Mouse (Mus musculus): ENCODE data around the gene Eya2. TPM values are rescaled to one million over a fixed set of nuclear protein-coding genes. Genes with fewer than 3 reads are reported as not detected.
A peak's percentile ranks its signal among the peaks of the same experiment; 100 is the strongest.

Gene Eya2
- polyA plus RNA-seq, 1 experiment from 2014 or later = 36.7 TPM

DNA sequence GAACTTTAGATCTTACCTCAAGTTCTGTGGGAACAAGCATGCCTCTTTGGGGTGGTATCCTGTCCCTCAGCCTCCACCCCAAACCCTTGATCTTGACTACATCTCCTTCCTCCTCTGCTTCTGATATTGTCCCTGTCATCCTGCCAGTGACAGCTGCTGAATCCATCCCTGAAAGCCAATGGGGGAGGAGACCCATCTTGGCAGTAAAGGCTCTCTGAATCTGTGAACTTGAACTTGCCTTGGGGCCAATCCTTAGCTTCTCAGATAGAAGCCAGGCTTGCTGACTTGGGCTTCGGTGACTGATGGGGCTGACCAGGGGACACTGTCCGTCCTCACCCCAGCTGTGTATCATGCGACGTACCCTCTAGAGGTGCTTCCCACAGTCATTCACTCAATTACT, 94.1 kb downstream of the Eya2 start:
- Histone ChIP-seq H3K27me3 (replicated peaks) (no peaks in the 10 kb centered on the region), H3K4me2 (replicated peaks) (no peak overlapping the region), H3K27ac (no peak overlapping the region), H3K9ac (no peak overlapping the region), H3K9me3 (no peaks in the 10 kb centered on the region), H3K4me3 (no peak overlapping the region), H3K4me1 (no peaks in the 10 kb centered on the region), H3K36me3 (peaks cover 8% of the 10 kb centered on the region)
- 87% methylated on average over 4 of the region's 4 CpGs for WGBS
- ATAC-seq (ENCODE audit: low FRiP score, low read depth) = no peak

DNA sequence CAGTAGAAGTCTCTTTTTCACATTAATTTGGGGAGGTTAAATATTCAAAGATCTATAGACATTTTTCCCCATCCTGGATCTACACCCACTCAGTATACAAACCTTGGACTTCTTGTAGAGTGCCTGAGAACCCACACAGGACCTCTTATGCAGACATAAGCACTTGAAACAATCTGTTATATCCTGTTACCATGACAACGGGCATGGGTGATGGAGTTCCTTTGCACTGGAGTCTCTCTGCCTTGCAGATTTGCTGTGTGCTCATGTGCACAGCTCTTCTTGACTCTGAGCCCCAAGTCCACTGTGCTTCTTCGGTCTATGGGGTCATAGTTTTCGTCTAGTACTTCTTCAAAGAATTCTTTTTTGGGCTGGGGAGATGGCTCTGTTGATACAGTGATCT, 96.2 kb downstream of the Eya2 start:
- Histone ChIP-seq H3K4me3 (no peak overlapping the region), H3K9me3 (no peaks in the 10 kb centered on the region), H3K36me3 (peaks cover 14% of the 10 kb centered on the region; the same call in 1 of the 2 replicates), H3K4me1 (no peaks in the 10 kb centered on the region), H3K4me2 (replicated peaks) (no peak overlapping the region), H3K27me3 (replicated peaks) (no peaks in the 10 kb centered on the region), H3K9ac (no peak overlapping the region), H3K27ac (no peak overlapping the region)
- no peak for ATAC-seq (ENCODE audit: low FRiP score, low read depth)
- 85% methylated on average over 3 of the region's 3 CpGs for WGBS

DNA sequence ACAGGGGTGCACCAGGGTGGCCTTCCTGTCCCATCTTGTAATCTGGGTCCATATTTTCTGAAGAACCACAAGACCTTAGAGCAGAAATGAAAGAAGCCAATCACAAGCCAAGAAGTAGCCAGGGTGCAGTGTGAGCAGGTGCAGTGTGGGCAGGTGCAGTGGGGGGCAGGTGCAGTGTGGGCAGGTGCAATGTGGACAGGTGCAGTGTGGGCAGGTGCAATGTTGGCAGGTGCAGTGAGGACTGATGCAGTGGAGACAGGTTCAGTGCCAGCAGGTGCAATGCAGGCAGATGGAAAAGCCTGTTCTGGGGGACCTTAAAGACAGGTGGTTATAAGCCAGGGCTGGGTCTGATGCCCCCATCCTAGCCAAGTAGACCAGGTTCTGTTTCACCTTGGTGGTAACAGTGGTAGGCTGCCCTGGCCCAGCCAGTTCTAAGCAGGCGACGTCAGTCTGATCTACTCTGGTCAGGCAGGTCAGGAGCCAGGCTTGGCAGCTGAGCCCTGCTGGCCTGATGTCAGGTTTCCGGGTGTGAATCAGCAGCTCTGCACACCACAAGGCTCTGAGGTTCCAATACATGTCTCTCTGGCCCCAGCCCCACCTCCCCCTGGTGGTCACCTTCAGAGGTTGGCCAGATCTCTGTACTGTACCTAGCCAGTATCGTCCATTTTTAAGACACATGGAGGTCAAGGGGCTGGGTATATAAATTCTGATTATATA, 98.3 kb downstream of the Eya2 start:
- 78% methylated on average over 4 of the region's 4 CpGs for WGBS
- H3K4me1 ChIP-seq = 0 out of 2 replicates have a peak, but pooled peaks cover 4% of the 10 kb centered on the region
- no peak for ATAC-seq (ENCODE audit: low FRiP score, low read depth)

DNA sequence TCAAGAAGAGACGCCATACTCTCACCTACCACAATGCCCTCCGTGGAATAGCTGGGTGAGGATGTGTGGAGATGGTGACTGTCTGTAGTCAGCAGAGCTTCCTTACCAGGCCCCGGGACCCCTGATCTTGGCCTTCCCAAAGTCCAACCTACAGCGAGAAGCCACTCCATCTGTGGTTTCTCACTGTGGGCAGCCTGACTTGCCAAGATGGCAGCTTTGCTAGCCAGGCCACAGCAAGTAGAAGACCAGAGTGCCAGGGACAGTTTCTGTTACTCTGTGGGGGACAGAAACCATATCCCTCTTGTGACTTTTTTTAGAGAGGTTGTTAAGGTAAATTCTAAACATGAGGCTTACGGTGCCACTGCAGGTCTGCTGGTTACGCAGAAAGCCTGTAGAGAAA, 99.9 kb downstream of the Eya2 start:
- H3K36me3 ChIP-seq = peaks cover 6% of the 10 kb centered on the region; the same call in 1 of the 2 replicates
- no peaks in the 10 kb centered on the region for H3K27me3 ChIP-seq (replicated peaks)
- no peak overlapping the region for H3K9ac ChIP-seq
- H3K4me2 ChIP-seq (replicated peaks) = no peak overlapping the region
- peaks cover 7% of the 10 kb centered on the region; the same call in 1 of the 2 replicates for H3K4me1 ChIP-seq
- no peak overlapping the region for H3K4me3 ChIP-seq
- WGBS = 94% methylated on average over 6 of the region's 6 CpGs
- H3K27ac ChIP-seq = no peak overlapping the region
- ATAC-seq (ENCODE audit: low FRiP score, low read depth) = no peak
- no peaks in the 10 kb centered on the region for H3K9me3 ChIP-seq

More for the DNA sequence above, 98.3 kb downstream of the Eya2 start:
- Histone ChIP-seq H3K36me3 (peaks cover 14% of the 10 kb centered on the region; the same call in 1 of the 2 replicates), H3K9me3 (no peaks in the 10 kb centered on the region), H3K27ac (no peak overlapping the region), H3K27me3 (replicated peaks) (no peaks in the 10 kb centered on the region), H3K9ac (no peak overlapping the region), H3K4me3 (no peak overlapping the region), H3K4me2 (replicated peaks) (no peak overlapping the region)

DNA sequence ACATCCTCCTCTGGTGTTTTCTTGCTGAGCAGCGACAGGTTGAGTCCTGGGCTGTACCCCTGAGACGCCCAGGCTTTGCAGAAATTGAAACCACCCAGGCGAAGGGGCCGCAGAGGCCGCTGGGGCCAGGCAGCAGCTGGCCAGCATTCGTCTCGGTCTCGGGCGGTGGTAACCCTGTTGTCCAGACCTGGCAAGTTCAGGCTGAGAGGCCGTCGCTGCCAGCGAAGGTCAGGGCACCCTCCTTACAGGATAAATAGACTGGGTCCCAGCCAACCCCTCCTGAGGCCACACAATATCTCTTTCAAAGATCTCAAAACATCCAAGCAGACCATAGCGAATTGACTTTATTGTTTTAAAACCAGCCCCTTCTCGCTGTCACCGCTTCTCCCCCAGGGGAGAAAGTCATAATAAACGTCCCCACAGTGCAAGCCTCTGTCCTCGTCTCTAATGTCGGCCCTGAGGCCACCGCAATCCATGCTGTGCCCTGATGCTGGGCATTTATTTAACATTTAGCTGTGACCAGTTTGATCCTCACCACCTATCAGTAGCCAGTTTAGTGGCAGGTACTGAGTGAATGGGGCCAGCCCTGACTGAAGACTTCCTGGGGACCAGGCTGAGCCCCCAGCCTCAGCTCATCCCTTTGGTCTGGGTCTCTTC, 105.5 kb downstream of the Eya2 start:
- Histone ChIP-seq H3K9me3 (no peaks in the 10 kb centered on the region), H3K27ac (peak overlapping the region; percentile 27), H3K9ac (no peak overlapping the region), H3K4me2 (replicated peaks) (peak overlapping the region; percentile 36), H3K4me3 (no peak overlapping the region), H3K4me1 (peaks cover 25% of the 10 kb centered on the region), H3K36me3 (no peaks in the 10 kb centered on the region), H3K27me3 (replicated peaks) (no peaks in the 10 kb centered on the region; the same call in 1 of the 2 replicates)
- WGBS = 9% methylated on average over 19 of the region's 19 CpGs
- peak; percentile 73 for ATAC-seq (ENCODE audit: low FRiP score, low read depth)

DNA sequence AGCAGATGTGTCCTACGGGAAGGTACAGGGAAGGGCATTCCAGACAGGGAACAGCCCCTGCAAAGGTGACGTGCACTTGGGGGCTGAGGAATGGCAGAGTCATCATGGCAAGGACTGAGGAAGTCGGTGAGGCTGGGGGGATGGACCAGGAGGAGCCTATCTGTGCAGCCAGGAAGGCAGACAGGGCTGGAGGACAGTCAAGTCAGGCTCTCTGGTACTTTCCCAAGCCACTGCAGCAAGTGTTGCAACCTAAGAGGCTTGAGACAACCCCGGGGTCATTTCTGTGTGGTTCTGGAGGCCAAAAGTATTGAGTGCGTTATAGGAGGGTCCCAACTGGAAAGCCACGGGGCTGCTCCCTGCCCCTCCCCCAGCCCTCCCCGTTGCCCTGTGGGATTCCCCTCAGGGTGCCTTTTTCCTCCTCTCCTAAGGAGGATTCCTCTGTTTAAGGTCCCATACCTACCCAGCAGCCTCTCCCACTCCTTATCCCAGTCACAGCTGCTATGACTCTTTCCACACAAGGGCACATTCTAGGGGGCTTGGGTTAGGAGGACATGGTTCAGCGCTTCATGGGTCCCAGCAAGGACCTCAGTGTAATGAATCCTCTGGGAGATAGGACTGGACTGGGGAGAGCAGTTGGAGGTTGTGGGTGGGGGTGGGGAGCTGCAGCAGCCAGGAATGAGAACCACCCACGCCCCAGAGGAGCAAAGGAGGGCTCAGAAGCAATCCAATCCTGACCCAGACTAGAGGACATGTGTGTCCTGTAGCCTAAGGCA, 108.4 kb downstream of the Eya2 start:
- H3K4me1 ChIP-seq = peaks cover 21% of the 10 kb centered on the region
- no peak overlapping the region for H3K4me3 ChIP-seq
- no peaks in the 10 kb centered on the region; the same call in 1 of the 2 replicates for H3K36me3 ChIP-seq
- H3K9me3 ChIP-seq = no peaks in the 10 kb centered on the region
- 58% methylated on average over 9 of the region's 9 CpGs for WGBS
- H3K27me3 ChIP-seq (replicated peaks) = no peaks in the 10 kb centered on the region; the same call in 1 of the 2 replicates
- H3K27ac ChIP-seq = no peak overlapping the region
- ATAC-seq (ENCODE audit: low FRiP score, low read depth) = no peak
- no peak overlapping the region for H3K9ac ChIP-seq
- H3K4me2 ChIP-seq (replicated peaks) = no peak overlapping the region

DNA sequence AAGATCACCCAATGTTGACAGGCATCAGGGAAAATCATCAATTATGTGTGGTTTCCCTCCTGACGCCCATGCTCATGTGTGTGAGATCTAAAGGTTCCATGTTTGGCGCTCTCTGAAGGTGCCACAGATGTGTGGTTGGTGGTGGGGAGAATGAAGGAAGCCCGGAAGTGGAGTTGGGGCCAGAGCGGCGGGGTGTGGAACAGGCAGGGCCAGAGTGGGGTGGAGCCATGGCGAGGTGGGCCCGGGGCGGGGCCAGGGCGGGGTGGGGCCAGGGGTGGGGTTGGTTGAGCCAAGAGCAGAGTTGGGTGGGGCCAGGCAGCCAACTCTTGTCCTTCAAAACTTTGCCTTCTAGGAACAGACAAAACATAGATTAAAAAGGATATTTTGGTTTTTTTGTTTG, 113.4 kb downstream of the Eya2 start:
- H3K27ac ChIP-seq = no peak overlapping the region
- H3K4me1 ChIP-seq = no peaks in the 10 kb centered on the region
- H3K4me2 ChIP-seq (replicated peaks) = no peak overlapping the region
- WGBS = 76% methylated on average over 9 of the region's 9 CpGs
- no peak overlapping the region for H3K9ac ChIP-seq
- H3K9me3 ChIP-seq = no peaks in the 10 kb centered on the region
- H3K4me3 ChIP-seq = no peak overlapping the region
- H3K36me3 ChIP-seq = no peaks in the 10 kb centered on the region; the same call in 1 of the 2 replicates
- no peak for ATAC-seq (ENCODE audit: low FRiP score, low read depth)
- H3K27me3 ChIP-seq (replicated peaks) = no peaks in the 10 kb centered on the region

DNA sequence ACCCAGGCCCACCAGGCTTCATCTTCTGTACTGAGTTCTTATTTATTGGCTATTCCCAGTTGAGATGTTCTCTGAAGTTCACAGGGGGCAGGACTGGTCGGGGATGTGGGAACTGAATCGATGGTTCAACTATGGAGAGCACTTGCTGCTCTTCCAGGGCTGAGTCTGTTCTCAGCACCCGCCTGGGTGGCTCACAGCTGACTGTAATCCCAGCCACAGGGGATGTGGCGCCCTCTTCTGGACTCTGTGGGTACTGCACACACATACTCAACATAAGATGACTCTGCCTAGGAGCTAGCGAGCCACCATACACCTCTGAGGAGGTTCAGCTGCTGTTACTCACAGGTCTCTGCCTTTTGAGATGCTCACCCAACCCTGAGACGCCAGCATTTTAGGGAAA, 121.9 kb downstream of the Eya2 start:
- Histone ChIP-seq H3K27me3 (replicated peaks) (no peaks in the 10 kb centered on the region), H3K4me2 (replicated peaks) (no peak overlapping the region), H3K4me1 (peaks cover 8% of the 10 kb centered on the region; the same call in 1 of the 2 replicates), H3K9me3 (no peaks in the 10 kb centered on the region), H3K36me3 (peaks cover 21% of the 10 kb centered on the region; the same call in 1 of the 2 replicates), H3K27ac (no peak overlapping the region), H3K9ac (no peak overlapping the region), H3K4me3 (no peak overlapping the region)
- 87% methylated on average over 6 of the region's 6 CpGs for WGBS
- no peak for ATAC-seq (ENCODE audit: low FRiP score, low read depth)

DNA sequence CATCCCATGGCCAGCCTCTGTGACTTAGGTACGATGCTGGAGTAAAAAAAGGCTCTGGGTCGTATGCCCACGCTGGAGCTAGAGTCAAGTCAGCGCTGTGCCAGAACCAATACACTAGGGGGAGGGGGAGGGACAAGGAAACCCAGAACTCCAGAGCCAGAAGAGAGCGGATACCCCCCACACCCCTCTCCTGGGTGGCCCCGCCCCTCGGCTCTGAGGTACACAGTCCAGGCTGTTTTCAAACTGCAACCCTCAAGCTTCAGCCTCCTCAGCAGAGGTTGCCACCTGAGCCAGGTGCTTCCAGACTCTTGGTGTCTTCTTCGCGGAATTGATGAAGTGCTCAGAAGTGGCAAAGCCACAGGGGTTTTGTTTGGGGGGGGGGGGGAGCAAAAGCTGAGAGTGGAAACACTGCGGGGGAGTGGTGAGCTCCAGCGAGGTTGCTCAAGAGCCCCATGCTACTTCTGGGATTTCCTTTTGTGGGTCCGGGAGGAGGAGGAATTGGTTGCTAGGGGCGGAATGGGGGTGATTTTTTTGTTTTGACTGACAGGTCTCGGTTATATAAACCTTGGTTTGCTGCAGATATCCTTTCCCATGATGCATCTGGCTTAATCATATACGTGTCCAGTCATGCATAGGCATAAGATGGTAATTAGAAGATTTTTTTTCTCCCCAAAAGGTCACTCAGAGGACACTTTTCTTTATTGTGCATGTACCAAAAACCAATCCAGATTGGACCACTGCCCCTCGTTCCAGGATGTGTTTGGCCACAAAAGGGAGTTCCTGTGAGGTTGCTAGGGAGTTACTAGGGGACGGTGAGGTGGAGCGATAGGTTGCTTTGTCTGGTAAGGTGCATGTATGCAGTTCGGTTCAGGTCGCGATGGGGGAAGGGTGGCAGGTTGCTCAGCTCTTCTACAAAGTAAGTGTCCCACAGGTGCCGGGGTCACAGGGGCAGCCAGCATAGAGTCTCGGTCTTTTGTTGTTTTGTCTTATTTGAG, 122.6 kb downstream of the Eya2 start:
- no peak for ATAC-seq (ENCODE audit: low FRiP score, low read depth)
- WGBS = 67% methylated on average over 23 of the region's 23 CpGs

DNA sequence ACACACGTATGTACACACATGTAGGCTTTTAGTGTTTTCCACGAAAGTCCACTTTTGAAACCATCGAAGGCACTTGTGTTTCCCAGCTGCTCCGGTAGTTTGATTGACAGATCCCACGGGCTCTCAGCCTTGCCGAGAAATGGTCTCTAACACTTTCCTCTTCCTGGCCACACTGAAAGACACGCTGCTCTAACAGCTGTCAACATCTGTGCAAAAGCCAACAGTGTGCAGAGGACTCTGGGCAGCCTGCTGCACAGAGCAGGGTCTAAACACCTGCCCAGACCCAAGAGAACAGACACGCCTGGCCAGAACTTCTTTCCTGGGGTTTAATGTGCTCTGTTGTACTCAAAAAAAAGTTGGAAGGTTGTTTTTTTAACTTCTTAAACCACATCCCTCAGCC, 124.5 kb downstream of the Eya2 start:
- Histone ChIP-seq H3K9ac (no peak overlapping the region), H3K4me3 (no peak overlapping the region), H3K36me3 (peaks cover 21% of the 10 kb centered on the region; the same call in 1 of the 2 replicates), H3K27me3 (replicated peaks) (no peaks in the 10 kb centered on the region), H3K4me1 (peaks cover 8% of the 10 kb centered on the region; the same call in 1 of the 2 replicates), H3K9me3 (no peaks in the 10 kb centered on the region), H3K27ac (no peak overlapping the region), H3K4me2 (replicated peaks) (no peak overlapping the region)
- 85% methylated on average over 8 of the region's 8 CpGs for WGBS
- no peak for ATAC-seq (ENCODE audit: low FRiP score, low read depth)

More for the DNA sequence above, 122.6 kb downstream of the Eya2 start:
- Histone ChIP-seq H3K4me1 (peaks cover 8% of the 10 kb centered on the region; the same call in 1 of the 2 replicates), H3K27ac (no peak overlapping the region), H3K9me3 (no peaks in the 10 kb centered on the region), H3K36me3 (peaks cover 21% of the 10 kb centered on the region; the same call in 1 of the 2 replicates), H3K4me2 (replicated peaks) (no peak overlapping the region), H3K4me3 (no peak overlapping the region), H3K9ac (no peak overlapping the region), H3K27me3 (replicated peaks) (no peaks in the 10 kb centered on the region)

DNA sequence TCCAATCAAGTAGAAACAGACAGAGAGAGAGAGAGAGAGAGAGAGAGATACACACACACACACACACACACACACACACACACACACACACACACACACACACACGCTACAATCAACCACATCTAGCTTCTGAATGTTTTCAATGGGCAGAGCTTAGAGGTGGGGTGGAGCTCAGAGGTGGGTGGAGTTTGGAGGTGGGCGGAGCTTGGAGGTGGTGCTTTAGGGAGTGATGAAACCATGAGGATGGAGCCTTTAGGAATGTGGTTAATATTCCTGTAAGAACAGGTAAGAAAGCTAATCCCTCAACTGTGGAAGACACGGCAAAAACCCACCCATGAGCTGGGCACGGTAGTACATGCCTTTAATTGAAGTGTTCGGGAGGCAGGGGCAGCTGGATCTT, 127.1 kb downstream of the Eya2 start:
- no peak overlapping the region for H3K27ac ChIP-seq
- no peak overlapping the region for H3K9ac ChIP-seq
- H3K4me3 ChIP-seq = no peak overlapping the region
- no peak overlapping the region for H3K4me2 ChIP-seq (replicated peaks)
- H3K9me3 ChIP-seq = no peaks in the 10 kb centered on the region
- peaks cover 8% of the 10 kb centered on the region; the same call in 1 of the 2 replicates for H3K4me1 ChIP-seq
- peaks cover 7% of the 10 kb centered on the region; the same call in 1 of the 2 replicates for H3K36me3 ChIP-seq
- no peaks in the 10 kb centered on the region for H3K27me3 ChIP-seq (replicated peaks)
- no peak for ATAC-seq (ENCODE audit: low FRiP score, low read depth)
- WGBS = 90% methylated on average over 5 of the region's 5 CpGs
